Mouse (Mus musculus): ENCODE results near the gene Ly75.

The Ly75 gene

DNA sequence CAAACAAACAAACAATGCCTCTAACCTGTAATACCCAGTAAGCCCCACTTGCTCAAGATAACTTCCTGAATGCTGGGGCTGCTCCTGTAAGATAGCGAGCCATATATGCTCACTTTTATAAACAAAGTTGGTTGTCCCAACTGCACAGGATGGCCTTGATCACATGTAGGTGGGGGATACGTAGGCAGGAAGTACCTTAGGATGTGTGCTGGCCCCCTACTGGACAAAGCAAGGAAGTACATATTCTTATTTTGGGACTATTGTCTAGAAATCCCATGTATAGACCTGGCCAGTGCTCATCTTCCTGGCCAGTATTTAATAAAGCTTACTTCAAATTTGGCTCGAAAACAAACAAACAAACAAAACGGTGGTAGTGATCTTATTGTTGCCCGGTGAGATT, 59.7 kb downstream of the Ly75 start:
- no peak for DNase-seq (ENCODE audit: low spot score)

DNA sequence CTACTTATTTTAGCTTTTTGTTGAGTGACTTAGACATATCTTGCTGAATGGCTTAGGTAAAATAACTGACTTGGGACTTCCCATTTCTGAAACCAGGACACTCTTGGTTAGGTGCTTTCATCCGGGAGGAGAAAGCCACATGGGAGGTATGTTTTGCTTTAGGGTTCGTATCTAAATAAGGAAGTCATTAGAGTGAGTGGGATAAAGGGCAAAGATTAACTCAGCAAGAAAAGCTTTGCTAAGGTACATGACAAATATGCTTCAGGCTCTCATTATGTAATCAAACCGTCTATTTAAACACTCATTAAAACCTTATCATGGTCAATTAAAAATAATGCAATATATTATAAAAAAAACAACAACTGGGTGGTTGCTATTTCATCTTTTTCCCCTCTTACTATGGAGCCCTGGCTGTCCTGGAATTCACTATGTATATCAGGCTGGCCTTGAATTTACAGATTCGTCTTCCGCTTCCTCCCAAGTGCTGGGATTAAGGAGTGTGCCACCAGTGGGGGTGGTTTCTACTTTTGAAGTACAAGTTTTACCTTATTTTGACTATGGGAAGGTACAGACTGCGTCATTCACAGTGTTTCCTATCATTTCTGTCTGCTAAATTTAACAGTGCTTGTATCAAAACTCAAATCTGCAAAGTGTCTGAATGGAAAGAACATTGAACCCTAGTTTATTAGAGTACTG, 60.9 kb downstream of the Ly75 start:
- no peak for DNase-seq (ENCODE audit: low spot score)

DNA sequence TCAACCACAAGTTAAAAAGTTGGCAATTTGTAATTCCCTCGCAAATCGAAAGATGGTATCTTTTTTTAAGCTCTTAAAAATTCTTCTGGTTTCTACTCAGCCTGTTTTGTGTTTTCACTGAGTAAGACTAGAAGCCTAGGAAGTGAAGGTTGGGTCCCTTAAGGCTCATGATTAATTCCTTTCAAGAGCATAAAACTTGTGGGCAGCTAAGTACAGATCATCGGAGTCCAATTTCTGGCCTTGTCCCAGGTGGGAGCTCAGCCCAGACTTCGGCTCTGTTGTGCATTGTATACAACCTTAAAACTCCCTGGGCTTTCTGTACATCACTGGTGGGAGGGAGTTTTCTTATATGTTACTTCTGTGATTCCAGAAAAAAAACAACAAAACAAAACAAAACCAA, 79.3 kb downstream of the Ly75 start:
- no peak for DNase-seq (ENCODE audit: low spot score)

DNA sequence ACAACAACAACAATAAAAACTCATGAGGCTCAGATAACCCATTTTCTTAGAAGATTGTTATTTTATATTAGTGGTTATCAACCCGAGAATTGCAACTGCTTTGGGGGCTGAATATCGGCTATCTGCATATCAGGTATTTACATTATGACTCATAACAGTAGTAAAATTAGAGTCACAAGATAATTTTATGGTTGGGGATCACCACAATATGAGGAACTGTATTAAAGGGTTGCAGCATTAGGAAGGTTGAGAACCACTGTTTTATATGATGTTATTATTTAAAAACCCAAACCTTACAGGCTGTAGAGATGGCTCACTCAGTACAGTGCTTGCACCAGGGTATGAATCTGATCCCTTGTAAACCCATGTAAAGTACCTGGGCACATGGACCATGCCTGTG, 83.8 kb downstream of the Ly75 start:
- DNase-seq (ENCODE audit: low spot score): no peak

DNA sequence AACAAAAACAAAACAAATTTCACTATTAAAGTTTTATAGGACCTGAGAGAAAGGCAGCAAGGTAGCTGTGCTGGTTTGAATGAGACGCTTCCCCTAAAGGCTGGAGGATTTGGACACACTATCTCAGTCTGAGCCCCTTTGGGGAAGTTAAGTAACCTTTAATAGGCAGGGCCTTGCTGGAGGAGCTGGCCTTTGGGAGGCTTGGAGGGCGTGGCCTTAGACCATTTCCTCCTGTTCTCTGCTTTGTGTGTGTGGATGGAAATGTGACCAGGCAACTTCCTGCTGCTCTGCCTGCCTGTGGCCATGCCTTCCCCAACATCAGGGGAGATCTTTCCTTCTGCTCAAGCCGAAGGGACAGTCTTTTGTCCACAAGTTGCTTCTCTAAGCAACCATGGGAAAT, 84.8 kb downstream of the Ly75 start:
- DNase-seq (ENCODE audit: low spot score): no peak

DNA sequence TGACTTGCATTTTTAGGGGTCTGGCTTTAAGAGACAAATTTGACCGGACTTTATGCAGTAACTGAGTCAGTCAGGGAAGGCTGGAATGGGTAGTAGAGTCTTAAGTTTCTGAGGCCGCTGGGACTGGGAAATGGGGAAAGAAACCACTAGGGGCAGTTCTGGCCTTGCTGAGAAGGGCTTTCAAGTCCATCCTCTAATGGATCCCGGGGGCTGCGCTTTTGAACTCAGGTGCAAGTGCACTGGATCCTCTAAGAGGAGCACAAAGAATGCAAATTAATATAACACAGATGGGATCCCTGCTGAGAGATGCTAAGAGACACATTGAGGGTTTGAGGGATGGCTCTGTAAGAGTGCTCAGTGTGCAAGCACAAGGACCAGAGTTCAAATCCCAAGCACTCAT, 91.7 kb downstream of the Ly75 start:
- DNase-seq (ENCODE audit: low spot score): no peak

DNA sequence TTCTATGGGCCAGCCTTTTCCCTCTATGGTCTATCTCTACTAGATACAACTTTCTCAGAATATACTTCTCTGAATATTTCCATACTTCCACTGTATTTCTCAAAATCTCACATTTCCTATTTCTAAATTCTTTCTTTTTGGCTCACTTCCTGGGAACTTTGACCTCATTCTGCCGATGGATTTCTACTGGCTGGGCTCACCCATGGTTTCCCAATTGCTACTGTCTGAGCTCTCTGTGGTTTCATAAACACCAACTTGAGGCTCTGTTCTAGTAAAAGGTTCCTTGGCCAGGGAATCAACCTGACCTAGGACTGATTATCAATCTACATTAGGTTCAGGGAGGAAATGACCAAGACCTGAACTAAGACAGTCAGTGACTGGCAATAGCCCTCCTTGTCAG, 93.7 kb downstream of the Ly75 start:
- DNase-seq (ENCODE audit: low spot score): no peak

DNA sequence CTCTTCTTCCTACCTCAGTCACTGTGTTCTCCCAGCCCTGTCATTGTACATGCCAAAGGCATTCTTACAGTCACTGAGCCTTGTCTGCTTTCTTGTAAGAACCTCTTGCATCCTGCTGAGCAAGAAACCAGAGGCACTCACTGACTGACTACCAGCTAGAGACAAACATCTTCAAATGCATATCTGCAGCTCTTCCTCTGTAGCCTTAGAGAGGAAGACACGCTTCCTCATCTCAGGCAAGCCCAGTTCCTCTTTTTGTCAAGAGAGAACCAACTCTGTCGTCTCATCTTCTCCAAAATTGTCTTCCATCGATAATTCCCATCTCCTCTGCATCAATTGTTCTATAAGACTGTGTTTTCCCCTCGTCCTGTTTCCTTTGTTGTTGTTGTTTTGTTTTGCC, 94.5 kb downstream of the Ly75 start:
- DNase-seq (ENCODE audit: low spot score): no peak

DNA sequence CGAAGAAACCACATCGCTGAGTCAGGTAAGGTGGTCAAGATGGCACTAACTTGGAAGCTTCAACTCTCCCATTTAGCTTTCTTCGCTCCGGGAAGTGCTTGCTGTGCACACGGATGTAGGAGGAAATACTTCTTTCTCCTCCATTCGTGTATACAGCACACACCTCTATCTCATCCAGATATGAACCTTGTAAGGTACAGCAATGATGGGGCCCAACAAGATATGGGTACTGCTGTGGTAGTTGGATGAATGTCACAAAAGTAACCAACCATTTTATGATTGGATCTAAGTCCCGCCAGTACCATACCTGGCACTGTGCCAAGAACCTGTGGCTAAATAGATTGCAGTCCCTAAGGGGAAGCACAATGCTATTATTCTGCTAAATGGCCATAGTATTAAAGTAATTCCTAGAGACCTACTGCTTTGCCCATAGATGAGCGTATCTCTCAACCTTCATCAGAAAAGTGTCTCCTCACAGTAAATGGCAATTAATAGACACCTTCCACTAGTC, 97.9 kb downstream of the Ly75 start:
- DNase-seq (ENCODE audit: low spot score): no peak

DNA sequence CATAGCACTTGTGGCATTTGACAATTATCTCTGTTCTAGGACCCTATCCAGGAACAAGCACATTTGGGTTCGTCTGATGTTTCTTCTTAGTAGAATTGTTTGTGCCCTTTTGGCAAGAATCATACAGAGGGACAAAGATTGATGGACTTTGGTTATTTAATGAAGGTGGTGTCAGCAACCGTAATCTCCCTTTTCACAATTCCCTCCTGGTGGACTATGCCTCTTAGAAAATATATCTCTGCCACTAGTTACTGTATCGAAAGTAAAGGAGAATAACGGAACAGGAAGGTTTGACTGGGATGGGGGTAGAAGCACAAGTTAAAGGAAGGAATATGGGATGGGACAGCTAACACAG, 98.7 kb downstream of the Ly75 start, which contains the start of gene Cd302:
Gene Cd302 (minus strand): TSS at position 22 of the 355 bp plus-strand sequence.
- no peak for DNase-seq (ENCODE audit: low spot score)

DNA sequence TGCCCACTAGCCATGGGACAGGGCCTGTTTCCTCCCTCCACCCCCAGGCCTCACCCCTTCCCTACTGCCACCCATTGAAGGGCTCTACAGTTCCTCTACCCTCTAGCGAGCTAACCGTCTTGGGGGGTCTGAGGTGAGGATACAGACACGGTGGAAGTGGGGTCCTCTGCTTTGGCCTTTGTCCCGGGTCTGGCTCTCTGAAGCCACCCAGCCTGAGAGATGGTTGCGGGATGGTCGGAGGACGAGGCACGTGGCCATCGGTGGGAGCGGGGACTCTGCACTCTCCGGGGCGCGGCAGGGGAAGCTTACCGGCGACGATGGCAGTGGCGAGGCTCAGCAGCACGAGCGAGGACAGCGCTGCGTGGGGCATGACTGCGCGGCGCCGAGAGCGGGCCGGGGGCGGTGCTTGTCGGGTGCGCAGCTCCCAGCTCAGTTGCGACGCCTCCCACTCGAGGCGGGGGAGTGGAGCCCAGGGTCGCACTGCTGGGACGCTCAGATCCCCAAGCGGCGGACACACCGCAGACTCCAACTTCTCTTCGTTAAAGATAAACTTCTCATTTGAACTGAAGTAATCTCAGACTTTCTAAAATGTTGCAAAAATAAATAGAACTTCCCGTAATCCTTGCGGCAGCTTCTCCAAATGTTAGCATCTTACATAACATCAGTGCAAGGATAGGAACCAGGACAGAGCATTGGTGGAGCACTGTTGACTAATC, 99.2 kb downstream of the Ly75 start:
- DNase-seq (ENCODE audit: low spot score): peak; percentile 4

DNA sequence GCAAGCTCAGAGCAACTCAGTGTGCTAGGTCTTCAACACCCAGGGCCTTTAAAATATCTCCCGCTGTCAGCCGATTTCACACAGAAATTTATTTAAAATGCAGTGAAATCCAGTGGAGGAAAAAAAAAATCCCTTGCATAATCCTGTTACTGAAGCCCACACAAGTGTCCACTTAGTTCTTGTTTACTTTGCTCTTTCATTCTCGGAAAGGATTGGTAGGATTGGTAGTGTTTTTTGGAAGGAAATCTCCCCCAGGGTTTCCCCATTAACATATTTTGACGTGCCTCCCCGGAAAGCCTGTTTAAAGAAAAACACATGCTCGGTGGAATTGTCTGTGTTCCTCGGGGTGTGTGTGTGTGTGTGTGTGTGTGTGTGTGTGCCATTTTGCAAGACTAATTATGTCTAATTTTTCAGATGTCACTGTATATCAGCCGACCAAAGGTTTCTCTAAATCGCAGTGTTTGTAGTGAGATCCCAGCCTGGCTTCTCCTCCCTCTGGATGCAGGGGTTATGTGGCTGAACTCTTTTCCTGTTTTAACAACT, 99.8 kb downstream of the Ly75 start:
- DNase-seq (ENCODE audit: low spot score): no peak

DNA sequence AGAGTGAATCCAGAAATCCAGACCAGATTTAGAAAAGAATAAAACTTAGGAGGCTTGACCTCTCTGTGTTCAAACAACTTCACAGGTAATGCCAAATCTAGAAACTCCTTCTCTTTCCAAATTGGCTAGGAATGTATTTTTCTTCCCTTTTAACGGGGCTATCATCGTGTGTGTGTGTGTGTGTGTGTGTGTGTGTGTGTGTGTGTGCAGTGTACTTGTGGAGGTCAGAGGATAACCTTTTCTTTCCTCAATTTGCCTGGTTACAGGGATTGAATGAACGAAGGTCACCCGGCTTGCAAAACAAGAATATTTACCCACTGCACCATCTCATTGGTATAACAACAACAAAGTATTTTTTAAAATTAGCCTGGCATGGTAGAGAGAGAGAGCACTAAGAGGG, 100.5 kb downstream of the Ly75 start:
- DNase-seq (ENCODE audit: low spot score): no peak

DNA sequence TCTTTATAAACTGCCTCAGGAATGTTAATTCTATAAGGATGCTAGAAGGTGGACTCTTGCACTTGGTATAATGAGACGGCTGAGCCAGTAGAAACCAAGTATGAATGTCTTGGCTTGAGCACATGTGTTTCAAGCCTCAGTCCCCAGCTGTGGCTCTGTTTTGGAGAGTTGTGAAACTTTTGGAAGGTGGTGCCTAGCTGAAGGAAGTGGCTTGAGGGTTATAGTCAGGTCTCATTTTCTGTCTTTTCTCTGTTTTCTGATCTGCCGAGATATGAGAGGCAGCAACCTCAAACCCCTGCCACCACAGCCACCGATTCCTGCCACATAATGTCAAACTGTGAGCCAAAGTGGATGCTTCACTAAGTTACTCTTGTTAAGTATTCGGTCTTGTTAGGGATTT, 104.5 kb downstream of the Ly75 start:
- no peak for DNase-seq (ENCODE audit: low spot score)

DNA sequence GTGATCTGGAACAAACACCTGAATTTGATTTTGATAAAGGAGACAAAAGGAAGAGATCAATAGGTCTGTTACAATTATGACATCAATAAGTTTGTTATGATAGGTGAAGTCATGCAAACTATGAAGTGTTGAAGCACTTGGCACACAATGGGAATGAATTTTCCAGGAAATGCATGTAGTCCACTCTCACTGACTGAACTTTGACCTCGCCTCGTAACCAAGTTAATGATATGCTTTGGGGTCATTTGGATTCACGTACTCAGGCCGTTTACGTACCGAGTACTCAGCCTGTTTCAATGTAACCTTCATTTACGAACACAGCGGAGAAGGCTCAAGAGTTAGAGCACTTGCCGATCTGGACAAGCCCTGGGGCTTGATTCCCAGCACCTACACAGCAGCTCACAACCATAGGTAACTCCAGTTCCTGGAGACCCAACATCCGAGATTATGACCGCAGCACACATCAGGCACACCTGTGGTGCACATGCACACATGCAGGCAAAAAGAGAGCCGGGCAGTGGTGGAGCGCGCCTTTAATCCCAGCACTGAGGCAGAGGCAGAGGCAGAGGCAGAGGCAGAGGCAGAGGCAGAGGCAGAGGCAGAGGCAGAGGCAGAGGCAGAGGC, 113.1 kb downstream of the Ly75 start:
- DNase-seq (ENCODE audit: low spot score): no peak

DNA sequence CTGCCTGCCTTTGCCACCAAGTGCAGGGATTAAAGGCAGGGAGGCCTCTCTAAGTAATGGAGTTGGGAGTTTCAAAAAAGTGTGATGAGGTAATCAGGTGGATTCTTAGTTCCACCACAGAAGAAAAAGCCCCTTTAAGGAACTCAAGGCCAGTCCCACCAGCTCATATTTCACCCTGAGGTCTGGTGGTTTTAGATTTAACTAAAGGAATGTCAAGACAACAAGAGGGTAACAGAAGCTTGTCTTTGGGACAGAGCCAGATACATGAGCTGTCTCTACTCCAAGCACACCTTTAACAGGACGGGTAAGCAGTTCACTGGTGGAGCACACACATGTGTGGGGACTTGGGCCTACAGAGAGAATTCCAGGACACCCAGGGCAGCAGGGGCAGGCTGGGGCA, 115.5 kb downstream of the Ly75 start:
- no peak for DNase-seq (ENCODE audit: low spot score)

DNA sequence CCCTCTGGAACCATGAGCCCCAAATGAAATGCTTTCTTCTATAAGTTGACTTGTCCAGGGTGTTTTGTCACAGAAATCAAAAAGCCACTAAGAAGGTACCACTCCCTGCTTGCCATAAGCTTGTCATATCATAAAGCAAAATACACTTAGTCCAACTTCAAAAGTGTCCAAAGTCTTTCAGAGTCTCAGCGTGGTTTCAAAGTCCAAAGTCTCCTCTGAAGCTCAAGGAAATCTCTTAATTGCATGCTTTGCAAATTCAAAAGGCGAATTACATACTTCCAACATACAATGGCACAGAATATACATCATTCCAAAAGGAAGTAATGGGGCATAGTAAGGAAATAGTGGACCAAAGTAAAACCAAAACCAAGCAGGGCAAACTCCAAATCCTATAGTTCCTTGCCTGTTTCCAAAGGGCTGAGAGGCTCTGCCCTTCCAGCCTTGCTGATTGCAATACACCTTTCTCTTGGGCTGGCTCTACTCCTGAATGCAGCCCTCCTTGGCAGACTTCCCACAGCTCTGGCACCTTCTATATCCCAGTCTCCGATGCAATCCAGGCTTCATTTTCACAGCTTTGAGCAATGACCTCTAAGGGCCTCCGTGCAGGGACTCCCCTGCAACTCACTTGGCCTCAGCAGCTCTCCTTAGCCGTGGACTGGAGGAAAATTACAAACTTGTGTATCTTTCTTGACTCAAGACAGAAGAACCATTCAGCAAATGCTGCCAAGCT, 122.3 kb downstream of the Ly75 start:
- DNase-seq (ENCODE audit: low spot score): no peak

DNA sequence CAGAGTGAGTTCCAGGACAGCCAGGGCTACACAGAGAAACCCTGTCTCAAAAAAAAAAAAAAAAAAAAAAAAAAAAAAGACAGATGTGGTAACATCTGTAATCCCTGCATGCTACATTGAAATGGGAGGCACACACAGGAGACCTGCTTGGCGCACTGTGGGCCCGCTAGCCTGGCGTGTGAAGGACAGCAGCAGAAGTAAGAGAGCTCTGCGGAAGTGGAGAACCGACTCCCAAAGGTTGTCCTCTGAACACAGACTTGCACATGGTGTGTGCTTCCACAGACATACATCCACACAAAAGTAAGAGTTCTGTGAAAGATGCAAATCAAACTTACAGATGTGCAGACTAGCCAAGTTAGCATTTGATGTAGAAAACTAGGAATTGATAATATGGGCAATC, 123.9 kb downstream of the Ly75 start:
- DNase-seq (ENCODE audit: low spot score): no peak

DNA sequence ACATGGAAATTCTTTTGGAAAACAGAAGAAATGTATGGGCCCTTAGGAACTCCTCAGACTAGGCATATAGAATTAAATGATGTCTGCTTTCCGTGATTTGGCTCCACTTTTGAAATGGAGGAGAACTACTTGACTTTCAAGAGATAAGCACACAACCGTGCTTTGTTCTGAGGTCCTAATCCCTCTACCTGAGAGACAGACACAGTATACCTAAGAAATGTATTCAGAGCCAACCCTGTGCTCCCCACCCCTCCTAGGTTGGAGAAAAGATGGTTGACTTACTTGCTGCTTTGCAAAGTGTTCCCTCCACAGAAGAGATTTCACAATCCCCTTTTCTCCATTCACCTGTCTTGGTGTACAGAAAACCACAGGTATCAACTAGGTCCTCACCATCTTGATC, 126.4 kb downstream of the Ly75 start:
- no peak for DNase-seq (ENCODE audit: low spot score)

DNA sequence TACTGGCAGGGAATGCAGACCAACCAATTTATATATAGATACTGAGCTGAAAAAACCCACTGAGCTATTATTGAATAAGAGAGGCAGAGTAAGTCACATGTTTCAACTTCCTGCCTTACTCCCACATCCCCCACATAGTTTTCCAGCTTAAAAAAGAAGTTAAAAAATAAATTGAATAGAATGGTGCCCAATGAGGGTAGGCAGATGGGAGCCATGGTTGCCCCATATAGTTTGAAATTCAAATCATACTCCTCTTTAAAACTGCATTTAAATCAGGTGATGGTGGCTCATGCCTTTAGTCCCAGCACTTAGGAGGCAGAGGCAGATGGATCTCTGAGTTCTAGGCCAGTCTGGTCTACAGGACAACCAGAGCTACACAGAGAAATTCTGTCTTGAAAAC, 129.6 kb downstream of the Ly75 start:
- DNase-seq (ENCODE audit: low spot score): no peak

DNA sequence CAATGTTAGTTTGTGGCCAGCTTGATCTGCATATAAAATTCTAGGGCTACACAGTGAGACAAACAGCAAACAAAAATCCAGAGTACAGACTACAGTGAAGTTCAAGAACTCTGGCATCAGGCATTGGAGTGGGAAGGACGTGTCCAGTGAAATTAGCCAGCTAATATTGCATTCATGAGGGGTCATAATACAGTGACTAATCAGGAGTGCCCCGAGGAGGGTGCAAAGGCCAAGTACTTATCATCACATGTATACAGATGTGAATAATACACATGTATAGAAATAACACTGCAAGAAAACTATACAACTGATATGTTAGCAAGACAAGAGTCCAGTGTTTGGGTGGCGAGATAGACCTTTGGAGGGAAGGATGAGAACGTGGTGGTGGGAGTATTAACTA, 130.3 kb downstream of the Ly75 start:
- no peak for DNase-seq (ENCODE audit: low spot score)
